Mouse (Mus musculus) midbrain, embryonic 13.5 days (tissue): ENCODE results near the gene Olfr1387. TPM values are rescaled to one million over a fixed set of nuclear protein-coding genes. Genes with fewer than 3 reads are reported as not detected.
"Not testable (repeated sequence)": the region's sequence is repeated elsewhere in the genome, so short reads cannot be mapped to it uniquely, and the experiment has no call there.

ENCODE experiments used
- ATAC-seq: fragments of 200-750 bp; cut with Nextera tagmentation; 2 replicates; pipeline ENCODE4 v1.8.0; 2017; ENCODE audit warnings: mild to moderate bottlenecking, moderate TSS enrichment, moderate library complexity
- H3K27ac ChIP-seq: fragments of 300-500 bp; sonication (generic); 2 replicates; pipeline ENCODE4 v1.5.1; 2015; ENCODE audit warnings: inconsistent platforms, mild to moderate bottlenecking, moderate library complexity
- H3K27me3 ChIP-seq: fragments of 300-500 bp; sonication (generic); 2 replicates; pipeline ENCODE4 v1.6.1; 2015; ENCODE audit warnings: mild to moderate bottlenecking, inconsistent platforms
- H3K36me3 ChIP-seq: fragments of 300-500 bp; sonication (generic); 2 replicates; pipeline ENCODE4 v1.6.1; 2015; ENCODE audit warnings: mild to moderate bottlenecking, inconsistent platforms
- H3K4me1 ChIP-seq: fragments of 300-500 bp; sonication (generic); replicated peaks from 2 replicates; pipeline ENCODE4 v1.6.1; 2015; ENCODE audit warnings: inconsistent platforms
- H3K4me2 ChIP-seq: fragments of 300-500 bp; sonication (generic); replicated peaks from 2 replicates; pipeline ENCODE4 v1.6.1; 2015; ENCODE audit warnings: moderate library complexity, mild to moderate bottlenecking, inconsistent platforms
- H3K4me3 ChIP-seq: fragments of 300-500 bp; sonication (generic); replicated peaks from 2 replicates; pipeline ENCODE4 v1.5.1; 2015; ENCODE audit warnings: mild to moderate bottlenecking, inconsistent platforms
- H3K9ac ChIP-seq: fragments of 300-500 bp; sonication (generic); replicated peaks from 2 replicates; pipeline ENCODE4 v1.6.1; 2015; ENCODE audit warnings: mild to moderate bottlenecking, inconsistent platforms
- H3K9me3 ChIP-seq: fragments of 300-500 bp; sonication (generic); 2 replicates; pipeline ENCODE4 v1.6.1; 2016; ENCODE audit warnings: mild to moderate bottlenecking, inconsistent platforms
- WGBS: fragments of 180-500 bp; shearing (Covaris S2); methylation state at CpG from one replicate; pipeline ENCODE4 v1.1.7; 2015; 5-methylcytosine and 5-hydroxymethylcytosine counted together
- polyA plus RNA-seq: library from polyadenylated mRNA; unstranded; fragments of >200 nt; fragmentation: Nextera tagmentation; extraction: Ambion mirVana; gene quantifications from 2 replicates; pipeline ENCODE4 v1.2.1, GENCODE M21; 2015

Gene Olfr1387
- polyA plus RNA-seq, result not detected in 2 replicates

DNA sequence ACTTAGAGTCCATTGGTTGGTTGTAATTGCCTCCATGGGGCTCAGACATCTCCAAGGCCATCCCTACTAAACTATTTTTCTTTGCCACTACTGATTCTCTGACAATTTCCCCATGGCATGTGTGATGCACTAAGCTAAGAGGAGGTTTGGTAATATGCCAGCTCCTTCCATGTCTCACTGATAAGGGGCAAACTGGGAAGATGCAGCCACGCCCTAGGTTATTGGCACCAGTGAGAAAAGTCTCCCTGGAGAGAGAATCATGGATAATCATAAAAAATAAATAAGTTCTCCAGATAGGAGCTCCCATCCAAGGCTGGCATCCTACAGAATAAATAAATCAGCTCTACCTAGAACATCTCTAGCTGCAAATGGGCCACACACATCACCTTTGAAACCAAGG is at the start of gene Olfr1387:
TSS of gene Olfr1387 (plus strand) at position 301 of the 400 bp plus-strand sequence.
- Histone ChIP-seq H3K4me3 (no peak within 1 kb of the TSS), H3K9ac (no peak within 1 kb of the TSS), H3K36me3 (no peaks in the 10 kb centered on the region), H3K4me1 (no peaks in the 10 kb centered on the region), H3K9me3 (no peaks in the 10 kb centered on the region), H3K4me2 (no peak within 1 kb of the TSS), H3K27me3 (no peaks in the 10 kb centered on the region), H3K27ac (no peak within 1 kb of the TSS)
- WGBS, result 77% methylated on average over 1 of the region's 1 CpGs
- ATAC-seq, result no peak

DNA sequence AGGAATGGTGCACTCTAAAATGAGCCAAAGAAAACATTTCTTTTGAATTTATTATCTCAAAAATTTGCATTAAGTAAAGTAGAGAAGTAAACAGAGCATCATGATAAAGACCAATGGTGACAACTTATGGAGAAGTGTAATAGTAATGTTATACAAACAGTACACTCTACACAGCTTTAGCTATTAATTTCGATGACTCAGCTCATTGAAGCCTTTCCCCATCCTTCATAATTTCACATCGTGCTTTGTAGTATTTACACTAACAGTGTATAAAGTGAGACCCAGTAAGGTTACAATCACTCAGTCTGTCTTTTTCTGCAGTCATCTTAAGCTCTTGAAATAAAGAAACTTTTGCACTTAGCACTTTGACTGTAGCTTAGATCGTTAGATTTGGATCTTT is 48.4 kb upstream of the Olfr1387 start:
- ATAC-seq, result no peak
- no peak overlapping the region for H3K4me2 ChIP-seq
- H3K27ac ChIP-seq, result no peak overlapping the region
- no peaks in the 10 kb centered on the region for H3K36me3 ChIP-seq
- H3K9ac ChIP-seq, result no peak overlapping the region
- no peak overlapping the region for H3K4me3 ChIP-seq
- no peaks in the 10 kb centered on the region for H3K9me3 ChIP-seq
- no peaks in the 10 kb centered on the region for H3K27me3 ChIP-seq
- H3K4me1 ChIP-seq, result no peaks in the 10 kb centered on the region
- WGBS, result 72% methylated on average over 3 of the region's 3 CpGs

DNA sequence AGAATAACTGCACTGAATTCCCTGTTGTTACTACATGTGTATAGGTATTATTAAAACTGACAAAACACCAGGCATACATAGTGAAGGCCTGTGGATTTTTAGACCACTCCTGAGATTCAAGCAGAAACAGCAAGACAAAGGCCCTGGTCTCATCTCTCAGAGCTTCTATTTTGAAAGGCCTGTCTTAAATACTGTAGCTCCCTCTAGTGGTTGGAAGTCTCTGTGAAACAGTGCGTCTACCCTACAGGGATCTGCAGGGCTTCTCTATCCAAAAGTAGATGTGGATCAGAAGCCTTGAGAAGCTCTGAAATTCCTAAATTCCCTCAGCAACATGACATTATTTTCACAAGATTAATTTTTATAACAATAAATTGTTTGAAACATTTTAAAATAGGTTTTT is 44.6 kb upstream of the Olfr1387 start:
- no peaks in the 10 kb centered on the region for H3K4me1 ChIP-seq

DNA sequence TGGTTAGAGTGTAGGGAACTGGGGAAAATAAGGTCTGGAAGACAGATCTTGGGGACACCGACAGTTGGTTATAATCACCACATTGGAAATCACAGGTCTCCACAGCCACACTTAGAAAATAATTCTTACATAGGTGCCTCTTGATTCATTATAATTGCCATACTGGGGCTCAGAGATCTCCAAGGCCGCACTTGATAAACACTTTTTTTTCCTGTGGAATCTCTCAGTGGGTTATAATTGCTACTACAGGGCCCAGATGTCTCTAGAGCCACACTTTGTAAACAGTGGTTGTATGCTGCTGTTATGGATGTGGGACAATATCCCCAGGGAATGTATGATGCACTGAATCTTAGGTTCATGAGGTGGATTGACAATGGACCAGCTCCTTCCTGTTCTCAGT is 32.4 kb upstream of the Olfr1387 start, which contains the start of gene Olfr1389:
TSS of gene Olfr1389 (plus strand) at position 301 of the 400 bp plus-strand sequence.
- no peak for ATAC-seq
- Histone ChIP-seq H3K9me3 (no peaks in the 10 kb centered on the region), H3K4me1 (no peaks in the 10 kb centered on the region), H3K9ac (no peak within 1 kb of the TSS), H3K4me3 (no peak within 1 kb of the TSS), H3K4me2 (no peak within 1 kb of the TSS), H3K36me3 (no peaks in the 10 kb centered on the region), H3K27ac (no peak within 1 kb of the TSS), H3K27me3 (no peaks in the 10 kb centered on the region)
- 95% methylated on average over 2 of the region's 2 CpGs for WGBS

More for the DNA sequence above, 44.6 kb upstream of the Olfr1387 start:
- no peak for ATAC-seq
- H3K27me3 ChIP-seq, result no peaks in the 10 kb centered on the region
- H3K9ac ChIP-seq, result no peak overlapping the region
- H3K36me3 ChIP-seq, result no peaks in the 10 kb centered on the region
- no peaks in the 10 kb centered on the region for H3K9me3 ChIP-seq
- H3K27ac ChIP-seq, result no peak overlapping the region
- H3K4me3 ChIP-seq, result no peak overlapping the region
- 34% methylated on average over 1 of the region's 1 CpGs for WGBS
- no peak overlapping the region for H3K4me2 ChIP-seq

DNA sequence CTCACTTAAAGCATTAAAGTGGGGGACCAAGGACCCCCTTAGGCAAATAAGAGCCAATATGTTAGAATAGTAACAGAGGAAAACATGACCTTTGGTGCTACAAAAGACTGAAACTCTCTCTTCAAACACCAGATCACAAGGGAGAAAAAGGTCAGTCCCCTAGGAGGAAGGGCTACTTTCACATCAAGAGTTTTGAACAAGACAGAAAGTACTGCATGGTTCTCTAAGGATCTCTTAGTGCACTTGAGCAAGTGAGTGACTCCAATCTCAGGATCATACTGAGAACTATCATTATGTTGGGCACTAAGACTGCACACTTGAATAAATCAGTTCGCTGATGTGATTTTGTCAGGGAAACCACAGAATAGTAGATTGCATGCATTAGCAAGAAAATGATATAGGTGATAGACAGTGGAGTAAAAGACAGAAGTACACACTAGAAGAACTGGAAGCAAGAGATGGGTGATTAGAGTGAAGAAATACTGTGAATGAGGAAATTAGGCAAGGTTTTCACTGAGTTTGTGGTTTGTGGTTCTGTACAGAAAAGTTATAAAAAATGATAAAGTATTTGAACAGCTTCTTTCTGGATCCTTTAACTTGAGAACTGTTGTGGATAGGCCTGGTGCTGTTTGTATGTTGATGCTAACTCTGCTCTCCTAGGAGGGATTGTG is 29.8 kb upstream of the Olfr1387 start:
- no peak overlapping the region for H3K27ac ChIP-seq
- ATAC-seq, result no peak
- WGBS, result 85% methylated on average over 1 of the region's 1 CpGs

DNA sequence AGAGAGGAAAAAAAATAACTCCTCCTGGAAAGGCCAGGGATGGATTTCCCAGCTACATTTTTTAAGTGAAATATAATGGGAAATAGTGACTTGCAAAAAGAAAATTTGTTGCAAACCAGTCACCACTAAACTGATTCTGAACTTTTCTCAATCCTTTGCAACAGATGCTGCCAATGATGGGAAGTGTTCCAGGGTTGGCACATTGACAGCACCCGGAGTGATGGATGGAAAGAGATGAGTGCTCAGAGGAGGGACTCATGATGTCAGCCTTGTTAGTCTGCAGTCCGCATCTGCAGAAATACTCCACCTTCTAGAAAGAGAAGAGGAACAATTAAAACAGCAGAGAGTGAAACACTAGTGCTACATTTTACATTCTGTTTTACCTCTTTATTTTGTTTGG is 25.5 kb upstream of the Olfr1387 start:
- 85% methylated on average over 2 of the region's 2 CpGs for WGBS
- Histone ChIP-seq H3K9me3 (no peaks in the 10 kb centered on the region), H3K27ac (no peak overlapping the region), H3K27me3 (no peaks in the 10 kb centered on the region), H3K36me3 (no peaks in the 10 kb centered on the region), H3K4me1 (no peaks in the 10 kb centered on the region), H3K4me2 (no peak overlapping the region), H3K9ac (no peak overlapping the region), H3K4me3 (no peak overlapping the region)
- no peak for ATAC-seq

More for the DNA sequence above, 29.8 kb upstream of the Olfr1387 start:
- Histone ChIP-seq H3K4me1 (no peaks in the 10 kb centered on the region), H3K4me2 (no peak overlapping the region), H3K4me3 (no peak overlapping the region), H3K27me3 (no peaks in the 10 kb centered on the region), H3K9me3 (no peaks in the 10 kb centered on the region), H3K36me3 (no peaks in the 10 kb centered on the region), H3K9ac (no peak overlapping the region)

DNA sequence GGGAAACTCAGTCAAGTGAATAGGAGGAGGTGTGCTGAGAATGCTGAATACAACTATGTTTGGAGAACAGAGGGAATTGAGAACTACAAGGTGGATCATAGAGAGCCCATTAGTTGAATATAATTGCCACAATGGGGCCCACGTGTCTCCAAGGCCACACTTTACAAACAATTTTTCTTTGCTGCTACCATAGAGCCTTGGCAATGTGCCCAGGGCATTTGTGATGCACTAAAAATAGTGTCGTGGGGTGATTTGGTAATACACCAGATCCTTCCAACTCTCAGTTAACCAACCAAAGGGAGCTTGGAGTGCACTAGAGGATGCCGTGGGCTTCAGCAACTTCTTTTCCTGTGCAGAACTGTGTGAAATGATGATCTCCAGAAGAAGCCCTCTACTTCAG is 18.7 kb upstream of the Olfr1387 start, which contains the start of gene Olfr1388:
TSS of gene Olfr1388 (plus strand) at position 214 of the 400 bp plus-strand sequence.
- H3K36me3 ChIP-seq, result no peaks in the 10 kb centered on the region
- H3K4me1 ChIP-seq, result no peaks in the 10 kb centered on the region
- H3K9me3 ChIP-seq, result no peaks in the 10 kb centered on the region
- 76% methylated on average over 3 of the region's 3 CpGs for WGBS
- H3K4me3 ChIP-seq, result no peak within 1 kb of the TSS
- no peaks in the 10 kb centered on the region for H3K27me3 ChIP-seq
- no peak within 1 kb of the TSS for H3K4me2 ChIP-seq
- no peak within 1 kb of the TSS for H3K27ac ChIP-seq
- H3K9ac ChIP-seq, result no peak within 1 kb of the TSS
- ATAC-seq, result no peak

DNA sequence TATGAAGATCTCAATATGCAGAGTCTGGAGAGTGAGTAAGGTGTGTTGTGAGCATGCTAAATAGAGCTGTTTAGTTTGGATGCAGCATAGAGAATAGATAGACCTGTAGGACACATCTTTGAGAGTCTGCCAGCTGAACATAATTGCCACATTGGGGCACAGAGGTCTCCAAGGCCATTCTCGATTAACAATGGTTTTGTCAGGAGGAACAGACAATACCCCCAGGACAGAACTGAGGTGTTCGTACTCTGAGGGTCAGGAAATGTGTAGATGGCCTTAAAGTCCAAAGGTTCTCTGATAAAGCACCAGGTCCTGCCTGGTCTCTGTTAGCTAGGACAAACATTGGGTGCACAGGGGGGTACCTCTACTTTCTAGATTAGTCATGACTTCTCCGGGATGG is 9.6 kb downstream of the Olfr1387 start, which contains the start of gene Olfr1386:
TSS of gene Olfr1386 (plus strand) at position 301 of the 400 bp plus-strand sequence.
- 88% methylated on average over 3 of the region's 3 CpGs for WGBS
- H3K4me1 ChIP-seq, H3K4me3 ChIP-seq, H3K9ac ChIP-seq, ATAC-seq, H3K36me3 ChIP-seq, H3K27me3 ChIP-seq, H3K9me3 ChIP-seq, H3K4me2 ChIP-seq, H3K27ac ChIP-seq: not testable (repeated sequence)

DNA sequence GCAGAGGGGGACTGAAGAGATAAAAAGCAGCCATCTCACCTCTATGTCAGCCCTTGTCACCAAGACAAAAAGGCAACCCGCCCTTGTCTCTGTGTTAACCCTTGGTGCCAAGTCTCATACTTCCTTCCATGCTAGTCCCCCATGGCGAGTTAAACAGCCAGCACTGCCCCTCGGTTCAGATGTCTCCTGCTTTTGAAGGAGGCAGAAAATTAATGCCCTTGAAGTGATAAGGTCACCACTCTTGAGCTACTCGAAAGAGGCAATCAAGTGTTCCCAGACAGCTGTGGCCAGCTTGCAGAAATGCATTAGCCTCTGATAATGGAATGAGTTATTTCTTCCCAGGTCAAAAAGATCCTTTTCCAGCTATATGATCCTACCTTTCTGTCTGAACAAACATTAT is 30.8 kb downstream of the Olfr1387 start:
- Histone ChIP-seq H3K9me3 (no peaks in the 10 kb centered on the region), H3K4me2 (no peak overlapping the region), H3K27ac (no peak overlapping the region), H3K4me3 (no peak overlapping the region), H3K9ac (no peak overlapping the region), H3K27me3 (no peaks in the 10 kb centered on the region), H3K36me3 (no peaks in the 10 kb centered on the region), H3K4me1 (no peaks in the 10 kb centered on the region)
- 64% methylated on average over 4 of the region's 4 CpGs for WGBS
- ATAC-seq, result no peak

DNA sequence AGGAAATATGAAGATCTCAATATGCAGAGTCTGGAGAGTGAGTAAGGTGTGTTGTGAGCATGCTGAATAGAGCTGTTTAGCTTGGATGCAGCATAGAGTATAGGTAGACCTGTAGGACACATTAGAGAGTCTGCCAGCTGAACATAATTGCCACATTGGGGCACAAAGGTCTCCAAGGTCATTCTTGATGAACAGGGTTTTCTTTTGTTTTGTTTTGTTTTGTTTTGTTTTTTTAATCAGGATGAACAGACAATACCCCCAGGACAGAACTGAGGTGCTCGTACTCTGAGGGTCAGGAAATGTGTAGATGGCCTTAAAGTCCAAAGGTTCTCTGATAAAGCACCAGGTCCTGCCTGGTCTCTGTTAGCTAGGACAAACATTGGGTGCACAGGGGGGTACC is 33.6 kb downstream of the Olfr1387 start, which contains the start of gene Olfr1385:
TSS of gene Olfr1385 (plus strand) at position 301 of the 400 bp plus-strand sequence.
- WGBS, result 86% methylated on average over 1 of the region's 1 CpGs
- not testable (repeated sequence) for H3K27ac ChIP-seq, H3K4me3 ChIP-seq, H3K36me3 ChIP-seq, H3K4me1 ChIP-seq, H3K9me3 ChIP-seq, H3K9ac ChIP-seq, H3K4me2 ChIP-seq, ATAC-seq, H3K27me3 ChIP-seq
